ENCODE assay signal across 7 mouse cellular contexts in genomic region chr11:78195101-78195863, GRCm38 (mm10). TPM values are rescaled to one million over a fixed set of nuclear protein-coding genes. Genes with fewer than 3 reads are reported as not detected.
DNase-seq lines count a peak whose midpoint lies in the region; ATAC-seq and TF ChIP-seq lines count a peak whose summit lies in the region.

No protein-coding gene starts in this region.

- 50% methylated on average over 23 of the region's 23 CpGs for WGBS in lung, postnatal 0 days
- 59% methylated on average over 23 of the region's 23 CpGs for WGBS in forebrain, embryonic 12.5 days
- WGBS in limb, embryonic 12.5 days = 63% methylated on average over 23 of the region's 23 CpGs
- 64% methylated on average over 23 of the region's 23 CpGs for WGBS in small intestine, adult 2 months

- peak overlapping the region; percentile 64 for H3K4me2 ChIP-seq in lung, postnatal 0 days (replicated peaks; ENCODE audit: low read depth, low read length)
- peak overlapping the region; percentile 48 for H3K4me2 ChIP-seq in forebrain, embryonic 12.5 days
- H3K4me2 ChIP-seq in limb, embryonic 12.5 days = peak overlapping the region; percentile 57

- H3K36me3 ChIP-seq in lung, postnatal 0 days (ENCODE audit: insufficient read depth, low read length) = no peaks in the 10 kb centered on the region
- peaks cover 30% of the 10 kb centered on the region for H3K36me3 ChIP-seq in forebrain, embryonic 12.5 days (replicated peaks)
- H3K36me3 ChIP-seq in limb, embryonic 12.5 days = peaks cover 34% of the 10 kb centered on the region
- no peaks in the 10 kb centered on the region for H3K36me3 ChIP-seq in small intestine, adult 2 months (ENCODE audit: control insufficient read depth, insufficient read depth, low read length)

- ATAC-seq in lung, postnatal 0 days = no peak
- ATAC-seq in forebrain, embryonic 12.5 days (ENCODE audit: low FRiP score) = no peak
- no peak for ATAC-seq in limb, embryonic 12.5 days (ENCODE audit: insufficient number of reproducible peaks, insufficient read depth, low FRiP score, low TSS enrichment, low read depth)

- H3K9ac ChIP-seq in lung, postnatal 0 days (replicated peaks; ENCODE audit: low read depth) = no peak overlapping the region; the same call in 1 of the 2 replicates
- no peak overlapping the region for H3K9ac ChIP-seq in forebrain, embryonic 12.5 days
- H3K9ac ChIP-seq in limb, embryonic 12.5 days (replicated peaks) = peak overlapping the region; percentile 18; the same call in 1 of the 2 replicates

- TF ChIP-seq EP300 in lung, postnatal 0 days (IDR thresholded peaks at IDR 0.05) = no peak

- no peaks in the 10 kb centered on the region for H3K27me3 ChIP-seq in lung, postnatal 0 days (replicated peaks; ENCODE audit: insufficient read depth, low read length)
- 0 out of 2 replicates have a peak, but pooled peaks cover 4% of the 10 kb centered on the region for H3K27me3 ChIP-seq in forebrain, embryonic 12.5 days
- H3K27me3 ChIP-seq in limb, embryonic 12.5 days = no peaks in the 10 kb centered on the region
- H3K27me3 ChIP-seq in small intestine, adult 2 months (ENCODE audit: control insufficient read depth, insufficient read depth, low read length) = peaks cover 3% of the 10 kb centered on the region; the same call in 1 of the 2 replicates

- peak overlapping the region; percentile 47; the same call in 1 of the 2 replicates for H3K27ac ChIP-seq in lung, postnatal 0 days (ENCODE audit: low read length)
- H3K27ac ChIP-seq in forebrain, embryonic 12.5 days = no peak overlapping the region
- H3K27ac ChIP-seq in limb, embryonic 12.5 days = peak overlapping the region; percentile 53; the same call in 1 of the 2 replicates
- no peak overlapping the region for H3K27ac ChIP-seq in small intestine, adult 2 months (ENCODE audit: insufficient read depth, low read depth, low read length)

- no peaks in the 10 kb centered on the region for H3K9me3 ChIP-seq in lung, postnatal 0 days (ENCODE audit: low read length)
- no peaks in the 10 kb centered on the region for H3K9me3 ChIP-seq in forebrain, embryonic 12.5 days
- no peaks in the 10 kb centered on the region for H3K9me3 ChIP-seq in limb, embryonic 12.5 days

- TF ChIP-seq POLR2A in small intestine, adult 2 months (IDR thresholded peaks at IDR 0.05; ENCODE audit: low read depth, low read length) = no peak

- no peak for DNase-seq in lung, postnatal 0 days (ENCODE audit: low spot score)
- DNase-seq in lung, postnatal 4 days = no peak
- no peak for DNase-seq in layer of hippocampus, adult 11-12 months (ENCODE audit: low spot score)
- no peak for DNase-seq in ovary, postnatal 10 days (ENCODE audit: low spot score)

- peaks cover under 1% of the 10 kb centered on the region; the same call in 1 of the 2 replicates for H3K4me1 ChIP-seq in lung, postnatal 0 days (ENCODE audit: insufficient read depth, low read depth, low read length)
- H3K4me1 ChIP-seq in forebrain, embryonic 12.5 days = peaks cover 13% of the 10 kb centered on the region
- H3K4me1 ChIP-seq in limb, embryonic 12.5 days (replicated peaks) = peaks cover 13% of the 10 kb centered on the region
- H3K4me1 ChIP-seq in small intestine, adult 2 months (ENCODE audit: control insufficient read depth, insufficient read depth, insufficient read length, low read length) = peaks cover 2% of the 10 kb centered on the region; the same call in 1 of the 2 replicates

- H3K4me3 ChIP-seq in lung, postnatal 0 days (ENCODE audit: low read depth, low read length) = peak overlapping the region; percentile 59
- H3K4me3 ChIP-seq in forebrain, embryonic 12.5 days (replicated peaks) = peak overlapping the region; percentile 33
- H3K4me3 ChIP-seq in limb, embryonic 12.5 days (replicated peaks) = peak overlapping the region; percentile 46
- peak overlapping the region; percentile 69 for H3K4me3 ChIP-seq in small intestine, adult 2 months (ENCODE audit: low read depth, low read length)

- TF ChIP-seq CTCF in lung, postnatal 0 days (IDR thresholded peaks at IDR 0.05) = no peak
- no peak for TF ChIP-seq CTCF in small intestine, adult 2 months (IDR thresholded peaks at IDR 0.05; ENCODE audit: extremely low read depth, insufficient read length, insufficient replicate concordance, low read depth, low read length)

RNA-seq across cellular contexts. Expression of gene Proca1, which starts 2.1 kb away (rescaled TPM):
- polyA plus RNA-seq in lung, postnatal 0 days (2015; fragmentation: Nextera tagmentation; extraction: Ambion mirVana) = 8.1 and 11.2 TPM in 2 replicates
- 1.4 and 1.5 TPM in 2 replicates for polyA plus RNA-seq in forebrain, embryonic 12.5 days (2016; fragmentation: Nextera tagmentation; extraction: Ambion mirVana)
- polyA plus RNA-seq in limb, embryonic 12.5 days (2016; fragmentation: Nextera tagmentation; extraction: Ambion mirVana) = 1.9 and 2.7 TPM in 2 replicates
- polyA plus RNA-seq in small intestine, adult 2 months (2012; rRNA removed) = 0.11 TPM in 1 of 2 replicates, not detected in the other

RNA-seq across cellular contexts. Expression of gene Rab34, which starts 7.1 kb away (rescaled TPM):
- polyA plus RNA-seq in lung, postnatal 0 days (2015; fragmentation: Nextera tagmentation; extraction: Ambion mirVana) = 103 and 104 TPM in 2 replicates
- polyA plus RNA-seq in forebrain, embryonic 12.5 days (2016; fragmentation: Nextera tagmentation; extraction: Ambion mirVana) = 44.5 and 49.8 TPM in 2 replicates
- 149 and 157 TPM in 2 replicates for polyA plus RNA-seq in limb, embryonic 12.5 days (2016; fragmentation: Nextera tagmentation; extraction: Ambion mirVana)
- polyA plus RNA-seq in small intestine, adult 2 months (2012; rRNA removed) = 12.2 and 13.0 TPM in 2 replicates

RNA-seq across cellular contexts. Expression of gene Rpl23a, which starts 11.9 kb away (rescaled TPM):
- 991 and 1,079 TPM in 2 replicates for polyA plus RNA-seq in lung, postnatal 0 days (2015; fragmentation: Nextera tagmentation; extraction: Ambion mirVana)
- 931 and 997 TPM in 2 replicates for polyA plus RNA-seq in forebrain, embryonic 12.5 days (2016; fragmentation: Nextera tagmentation; extraction: Ambion mirVana)
- 1,381 and 1,432 TPM in 2 replicates for polyA plus RNA-seq in limb, embryonic 12.5 days (2016; fragmentation: Nextera tagmentation; extraction: Ambion mirVana)
- 31.9 and 66.4 TPM in 2 replicates for polyA plus RNA-seq in small intestine, adult 2 months (2012; rRNA removed)

RNA-seq across cellular contexts. Expression of gene Tlcd1, which starts 18.8 kb away (rescaled TPM):
- polyA plus RNA-seq in lung, postnatal 0 days (2015; fragmentation: Nextera tagmentation; extraction: Ambion mirVana) = 18.2 and 20.0 TPM in 2 replicates
- polyA plus RNA-seq in forebrain, embryonic 12.5 days (2016; fragmentation: Nextera tagmentation; extraction: Ambion mirVana) = 5.5 and 6.9 TPM in 2 replicates
- polyA plus RNA-seq in limb, embryonic 12.5 days (2016; fragmentation: Nextera tagmentation; extraction: Ambion mirVana) = 11.6 and 11.9 TPM in 2 replicates
- 15.0 and 15.3 TPM in 2 replicates for polyA plus RNA-seq in small intestine, adult 2 months (2012; rRNA removed)

RNA-seq across cellular contexts. Expression of gene Nek8, which starts 18.8 kb away (rescaled TPM):
- polyA plus RNA-seq in lung, postnatal 0 days (2015; fragmentation: Nextera tagmentation; extraction: Ambion mirVana) = 11.7 and 14.4 TPM in 2 replicates
- 8.8 and 9.4 TPM in 2 replicates for polyA plus RNA-seq in forebrain, embryonic 12.5 days (2016; fragmentation: Nextera tagmentation; extraction: Ambion mirVana)
- 18.3 and 20.4 TPM in 2 replicates for polyA plus RNA-seq in limb, embryonic 12.5 days (2016; fragmentation: Nextera tagmentation; extraction: Ambion mirVana)
- 5.0 and 6.6 TPM in 2 replicates for polyA plus RNA-seq in small intestine, adult 2 months (2012; rRNA removed)

Comparison
In these comparisons a context has a peak if more than half of its experiments do, and no peak if none do; other contexts are left out.
1. H3K27ac ChIP-seq: peak in lung, postnatal 0 days (single experiment) and limb, embryonic 12.5 days (single experiment); none in forebrain, embryonic 12.5 days (single experiment) and small intestine, adult 2 months (single experiment).
2. RNA of gene Rpl23a, which starts 11.9 kb away (polyA plus RNA-seq): 1,381 to 1,432 TPM in limb, embryonic 12.5 days, 991 to 1,079 TPM in lung, postnatal 0 days and 931 to 997 TPM in forebrain, embryonic 12.5 days; 31.9 to 66.4 TPM in small intestine, adult 2 months; every median in the first group is over 10 times any median in the second.
3. Peak in every context shown above with its lines, with median percentiles within 50 percentile points of each other: H3K4me2 ChIP-seq and H3K4me3 ChIP-seq.